Mouse (Mus musculus): Measurements from ENCODE around the gene Etv6.

- TF ChIP-seq CTCF (IDR thresholded peaks at IDR 0.05) (no peak), POLR2A (IDR thresholded peaks at IDR 0.05; ENCODE audit: insufficient read depth, low read depth, low read length) (no peak), EP300 (IDR thresholded peaks at IDR 0.05; ENCODE audit: insufficient read depth, low read depth, low read length) (no peak)
Observed at GRCm38 (mm10) chr6:133997935-133998334, 37.6 kb upstream of the Etv6 start.

All from heart, adult 2 months (tissue).